Mouse (Mus musculus) spleen, postnatal 4 days (tissue): ENCODE data around the gene Med16.
A peak's percentile ranks its signal among the peaks of the same experiment; 100 is the strongest.

Source experiments
- DNase-seq, 2 experiments: peaks; one replicate each; pipeline ENCODE4 v3.0.0; 2022; ENCODE audit warnings: low spot score in 2 of 2

The Med16 gene

DNA sequence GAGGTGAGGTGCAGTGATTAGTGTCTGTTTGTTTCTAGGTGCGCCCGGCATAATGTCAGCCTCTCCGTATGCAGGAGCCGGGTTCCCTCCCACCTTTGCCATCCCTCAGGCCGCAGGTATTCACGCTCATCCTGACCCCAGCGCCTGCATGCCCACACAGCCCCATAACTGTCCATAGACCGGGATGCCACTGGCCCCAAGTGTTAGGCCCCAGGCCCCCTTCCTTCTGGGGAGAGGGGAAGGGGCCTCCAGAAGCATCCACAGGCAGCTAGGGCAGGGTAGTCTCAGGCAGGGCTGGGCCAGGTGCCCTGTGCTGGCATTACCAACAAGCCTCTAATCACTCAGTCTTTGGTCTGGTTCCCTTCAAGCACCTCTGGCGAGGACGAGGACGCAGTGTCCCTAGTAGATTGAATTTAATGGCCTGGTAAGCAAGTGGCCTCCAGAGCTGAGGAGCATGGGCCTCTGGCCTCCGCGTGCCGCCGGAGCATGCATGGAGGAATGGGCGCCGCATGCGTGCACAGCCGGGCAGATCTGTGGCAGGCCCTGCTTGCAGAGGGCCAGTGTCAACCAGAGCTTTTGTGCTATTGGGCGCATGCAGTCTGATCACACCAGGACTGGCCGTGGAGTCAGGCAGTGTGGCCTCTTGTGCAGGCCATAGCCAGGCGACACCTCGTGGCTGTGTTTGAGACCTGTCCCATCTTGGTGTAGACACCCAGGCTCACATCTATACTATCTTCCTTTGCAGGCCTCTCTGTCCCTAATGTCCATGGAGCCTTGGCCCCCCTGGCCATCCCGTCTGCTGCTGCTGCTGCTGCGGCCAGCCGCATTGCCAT is 48.4 kb downstream of the Med16 start:
- DNase-seq: no peak

- DNase-seq: no peak
These were observed 49.6 kb downstream of the Med16 start for GRCm38 (mm10) chr10:79859116-79859515.

GRCm38 (mm10) chr10:79858416-79859074 is 50.2 kb downstream of the Med16 start:
- no peak for DNase-seq

DNA sequence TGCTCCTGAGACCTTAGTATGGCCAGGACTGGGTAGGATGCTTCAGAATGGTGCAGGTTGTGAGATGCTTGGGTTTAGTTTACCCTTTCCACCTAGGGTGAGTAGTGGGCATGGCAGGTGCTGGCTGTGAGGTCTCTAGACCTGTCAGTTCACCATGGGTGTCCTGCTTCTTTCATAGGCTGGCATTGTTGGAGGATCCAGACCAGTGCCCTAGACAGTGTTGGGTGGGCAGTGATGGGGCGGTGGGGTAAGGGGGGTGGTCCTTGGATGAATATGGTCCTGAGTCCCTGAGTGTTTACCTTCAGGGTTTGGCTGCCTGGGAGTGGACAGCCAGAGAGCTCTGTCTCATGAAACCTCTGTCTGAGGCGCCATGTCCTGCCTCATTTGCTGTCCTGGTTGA is 50.8 kb downstream of the Med16 start:
- DNase-seq: no peak

- peak; percentile 57 to 81 for DNase-seq
These were observed 51.3 kb downstream of the Med16 start for GRCm38 (mm10) chr10:79857452-79857811.

GRCm38 (mm10) chr10:79856704-79857451 is 51.8 kb downstream of the Med16 start:
- DNase-seq: no peak

DNA sequence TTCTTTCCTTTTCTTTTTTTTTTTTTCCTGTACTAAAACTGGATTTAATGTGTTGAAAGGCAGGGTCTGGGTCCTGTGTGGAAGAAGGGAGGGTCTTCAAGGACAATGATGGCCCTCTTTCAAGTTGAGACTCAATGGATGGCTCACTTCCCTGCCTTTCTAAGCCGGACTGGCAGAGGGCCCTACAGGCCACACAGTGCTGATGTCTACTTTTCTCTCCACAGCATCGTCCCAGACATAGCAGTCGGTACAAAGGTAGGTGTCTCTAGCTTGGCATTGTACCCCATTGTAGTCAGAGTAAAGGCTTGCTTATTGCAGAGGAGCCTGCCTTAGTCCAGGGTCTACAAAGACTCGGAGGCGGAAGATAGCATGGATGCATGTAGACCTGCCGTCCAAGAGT is 52.4 kb downstream of the Med16 start:
- DNase-seq: no peak

GRCm38 (mm10) chr10:79855558-79856184 is 53.1 kb downstream of the Med16 start:
- peak; percentile 42 to 72 for DNase-seq

DNA sequence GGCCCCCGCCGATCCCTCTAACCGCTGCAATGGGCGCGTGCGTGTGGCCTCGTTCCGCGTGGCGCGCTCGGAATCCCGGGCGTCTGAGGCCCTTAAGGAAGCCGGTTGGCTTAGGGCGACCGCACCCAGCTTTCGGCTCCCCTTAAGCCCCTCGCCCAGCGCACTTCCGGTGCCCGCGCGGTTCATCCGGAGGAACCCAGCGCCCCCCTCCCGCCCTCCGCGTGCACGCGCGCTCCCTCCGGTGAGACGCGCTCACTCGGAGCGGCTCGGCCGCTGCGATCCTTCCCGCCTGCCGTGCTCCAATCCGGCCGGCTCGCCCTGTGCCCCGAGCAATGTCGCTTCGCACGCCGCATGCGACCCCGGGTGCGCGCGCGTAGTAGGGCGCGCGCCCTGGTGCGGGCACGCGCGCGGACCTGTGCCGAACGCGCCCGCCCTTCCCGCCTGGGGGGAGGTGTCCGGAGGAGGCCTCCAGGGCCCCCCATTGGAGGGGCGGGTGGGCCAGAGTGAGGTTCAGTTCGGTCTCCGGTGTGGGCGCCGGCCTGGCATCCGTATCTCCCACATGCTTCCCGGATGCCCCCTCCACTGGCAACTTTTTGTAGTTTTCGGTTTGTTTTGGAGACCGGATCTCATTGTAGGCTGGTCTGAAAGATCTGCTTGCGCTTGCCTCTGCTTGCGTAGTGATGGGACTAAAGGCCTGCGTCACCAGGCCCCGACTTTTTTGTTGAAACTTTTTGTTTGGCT is 53.8 kb downstream of the Med16 start:
- DNase-seq: peak; percentile 71 to 88

- DNase-seq: peak; percentile 99 to 100
These were observed 54.6 kb downstream of the Med16 start, which contains the start of gene Ptbp1 for GRCm38 (mm10) chr10:79853860-79854795. Ptbp1 (plus strand) TSS chr10:79854427.

DNA sequence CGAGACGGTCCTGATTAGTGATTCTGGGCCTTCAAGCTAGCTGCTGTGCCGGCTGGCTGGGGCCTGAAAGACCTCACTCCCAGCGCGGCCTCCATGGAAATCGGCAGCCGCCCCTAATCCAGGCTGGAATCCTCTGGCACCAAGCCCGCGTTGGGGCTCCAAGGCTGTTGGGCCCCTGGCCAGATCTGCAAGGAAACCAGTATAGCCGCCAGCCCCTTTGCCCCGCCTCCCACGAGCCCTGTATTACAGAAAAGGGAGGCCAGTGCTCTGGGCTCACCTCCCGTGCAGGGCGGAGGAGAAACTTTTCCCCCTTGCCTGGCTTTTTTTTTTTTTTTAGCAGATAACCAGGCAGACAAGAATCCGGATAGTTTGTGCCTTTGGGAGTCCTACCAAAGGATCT is 55.3 kb downstream of the Med16 start:
- peak; percentile 77 to 85 for DNase-seq

GRCm38 (mm10) chr10:79852827-79853226 is 55.9 kb downstream of the Med16 start:
- DNase-seq: no peak

- DNase-seq: no peak
These were observed 56.5 kb downstream of the Med16 start for GRCm38 (mm10) chr10:79852107-79852789.

GRCm38 (mm10) chr10:79851653-79852052 is 57.1 kb downstream of the Med16 start:
- DNase-seq: no peak

DNA sequence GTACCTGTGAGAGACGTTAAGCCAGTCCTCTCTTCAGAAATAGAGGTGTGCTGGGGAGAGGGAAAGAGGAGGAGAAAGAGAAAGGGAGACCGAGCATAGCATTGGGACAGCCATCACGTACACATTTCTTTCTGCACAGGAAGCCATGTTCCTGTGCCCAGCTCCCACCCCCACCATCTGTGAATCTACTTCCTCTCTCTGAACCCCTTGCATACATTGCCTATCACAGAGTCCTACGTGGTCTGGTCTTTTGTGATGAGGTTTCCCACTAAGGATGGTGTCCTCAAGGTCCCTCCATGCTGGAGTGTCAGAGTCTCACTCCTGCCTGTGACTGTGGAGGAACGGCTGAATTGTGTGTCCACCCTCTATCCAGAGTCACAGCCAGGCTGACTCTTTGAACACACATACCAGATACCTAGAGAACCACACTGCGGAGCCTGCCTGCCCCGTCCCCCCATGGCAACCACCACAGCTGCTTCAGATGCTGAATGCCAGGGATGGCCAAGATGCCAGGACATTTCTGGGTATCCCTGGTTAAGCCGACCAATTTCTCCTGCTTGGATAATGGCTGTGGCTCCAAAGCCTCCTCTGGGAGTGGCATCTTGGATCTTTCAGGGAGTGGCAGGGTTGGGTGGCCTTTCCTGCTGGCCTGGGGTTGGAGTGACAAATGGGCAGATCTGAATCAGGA is 58.6 kb downstream of the Med16 start:
- no peak for DNase-seq

DNA sequence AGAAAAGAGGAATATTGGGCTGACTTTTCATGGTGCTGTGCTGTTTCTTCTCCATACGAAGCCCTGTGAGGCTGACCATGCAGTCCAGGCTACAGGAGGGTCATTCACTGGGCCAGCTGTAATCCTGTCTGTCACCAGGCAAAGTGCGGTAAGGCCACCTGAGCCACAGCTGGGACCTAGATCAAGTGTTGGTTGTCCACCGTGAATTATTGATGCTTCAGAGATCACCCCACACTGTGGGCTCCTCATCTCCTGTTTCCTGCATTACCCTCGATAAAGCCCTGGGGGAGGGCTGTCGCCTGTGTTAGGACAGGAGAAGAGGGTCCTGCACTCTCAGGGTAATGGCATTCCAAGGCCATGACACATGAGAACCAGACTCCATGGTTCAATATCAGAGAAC is 62.2 kb downstream of the Med16 start:
- no peak for DNase-seq
